Comparison of ENCODE assay signal across 21 mouse cellular contexts in the genomic region with DNA sequence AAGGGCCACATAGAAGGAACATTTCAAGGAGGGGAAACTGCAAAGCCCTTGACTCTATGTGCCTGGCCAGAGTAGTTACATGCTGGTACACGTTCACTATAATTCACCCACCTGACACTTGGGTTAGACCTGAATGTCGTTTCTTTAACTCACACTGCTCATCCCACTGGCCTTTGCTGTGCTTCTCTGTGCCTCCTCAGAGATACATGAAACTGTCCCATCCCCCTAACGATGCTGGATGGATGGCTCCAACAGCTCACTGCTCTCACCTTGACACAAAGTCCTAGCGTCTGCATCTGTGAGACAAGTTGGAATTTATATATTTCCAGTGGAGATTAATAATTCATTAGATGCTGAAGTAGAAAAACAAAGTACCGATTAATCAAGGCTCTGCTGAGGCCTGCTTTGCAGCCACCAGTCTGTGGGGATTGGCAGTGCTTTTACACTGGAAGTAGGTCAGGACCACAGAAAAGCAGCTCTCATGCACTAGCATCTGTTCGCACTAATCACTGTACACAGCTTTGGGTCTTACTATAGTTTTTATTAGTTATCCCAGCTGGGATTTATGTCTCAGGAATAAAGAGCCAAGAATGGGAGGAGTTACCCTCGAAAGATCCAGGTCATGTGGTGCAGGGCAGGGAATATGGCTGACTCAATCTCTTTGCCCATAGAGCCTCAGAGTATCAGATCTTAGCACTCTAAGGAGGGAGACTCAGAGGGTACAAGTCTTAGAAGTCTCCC.
A peak's percentile ranks its signal among the peaks of the same experiment; 100 is the strongest.
DNase-seq lines count a peak whose midpoint lies in the region; ATAC-seq lines count a peak whose summit lies in the region.
"Had no signal": no experiment of that assay in that cellular context is flagged by ENCODE, and none has a peak within 500 bp of the region (broad histone marks: within the 10 kb centered on the region; RNA-seq: fewer than 3 reads in every experiment).

No protein-coding gene starts in this region.

- no peaks in the 10 kb centered on the region for H3K4me1 ChIP-seq in kidney, embryonic 15.5 days
- H3K4me1 ChIP-seq in neural tube, embryonic 12.5 days, result no peaks in the 10 kb centered on the region
- no peaks in the 10 kb centered on the region for H3K4me1 ChIP-seq in neural tube, embryonic 15.5 days
- H3K4me1 ChIP-seq: hindbrain, embryonic 15.5 days; limb, embryonic 12.5 days; lung, embryonic 15.5 days; midbrain, embryonic 10.5 days had no signal

- no peak overlapping the region for H3K4me3 ChIP-seq in kidney, embryonic 15.5 days (replicated peaks)
- H3K4me3 ChIP-seq in neural tube, embryonic 12.5 days, result no peak overlapping the region
- no peak overlapping the region for H3K4me3 ChIP-seq in neural tube, embryonic 15.5 days (replicated peaks)
- H3K4me3 ChIP-seq: forebrain, embryonic 13.5 days; hindbrain, embryonic 15.5 days; limb, embryonic 12.5 days; lung, embryonic 15.5 days; midbrain, embryonic 10.5 days had no signal

- H3K27me3 ChIP-seq in kidney, embryonic 15.5 days, result no peaks in the 10 kb centered on the region
- H3K27me3 ChIP-seq in neural tube, embryonic 12.5 days (replicated peaks), result no peaks in the 10 kb centered on the region
- H3K27me3 ChIP-seq in neural tube, embryonic 15.5 days (replicated peaks), result no peaks in the 10 kb centered on the region
- H3K27me3 ChIP-seq: forebrain, embryonic 13.5 days; hindbrain, embryonic 15.5 days; limb, embryonic 12.5 days; lung, embryonic 15.5 days had no signal

- DNase-seq in kidney, postnatal 36 days, result no peak
- DNase-seq in neural tube, embryonic 10.5 days (ENCODE audit: extremely low spot score, low spot score), result no peak
- no peak for DNase-seq in testis, postnatal 14 days (ENCODE audit: low spot score)
- DNase-seq in spleen, adult 18-20 months, result no peak
- DNase-seq: adrenal gland, adult 2 months; cerebellum, adult 9-10 months; heart, postnatal 10 days; kidney, postnatal 25 days; lung, postnatal 4 days; right cerebral cortex, postnatal 14 days had no signal

- H3K27ac ChIP-seq in kidney, embryonic 15.5 days, result no peak overlapping the region
- H3K27ac ChIP-seq in neural tube, embryonic 12.5 days, result no peak overlapping the region
- H3K27ac ChIP-seq in neural tube, embryonic 15.5 days (replicated peaks), result no peak overlapping the region
- H3K27ac ChIP-seq: forebrain, embryonic 13.5 days; hindbrain, embryonic 15.5 days; limb, embryonic 12.5 days; liver, embryonic 14.5 days; lung, embryonic 15.5 days; midbrain, embryonic 10.5 days had no signal

- peak; percentile 58; the same call in 1 of the 2 replicates for ATAC-seq in kidney, embryonic 15.5 days (replicated peaks; ENCODE audit: low FRiP score)
- 0 out of 2 replicates have a peak, but pooled peaks have one; percentile 53 for ATAC-seq in neural tube, embryonic 12.5 days (ENCODE audit: low FRiP score, low read depth)
- peak; percentile 38; the same call in 1 of the 2 replicates for ATAC-seq in neural tube, embryonic 15.5 days (ENCODE audit: low FRiP score)
- ATAC-seq: forebrain, embryonic 13.5 days; intestine, postnatal 0 days had no signal

- H3K9me3 ChIP-seq in kidney, embryonic 15.5 days (replicated peaks), result no peaks in the 10 kb centered on the region
- no peaks in the 10 kb centered on the region for H3K9me3 ChIP-seq in neural tube, embryonic 12.5 days
- no peaks in the 10 kb centered on the region for H3K9me3 ChIP-seq in neural tube, embryonic 15.5 days (replicated peaks)
- H3K9me3 ChIP-seq: forebrain, embryonic 13.5 days; hindbrain, embryonic 15.5 days; limb, embryonic 12.5 days; lung, embryonic 15.5 days; midbrain, embryonic 10.5 days had no signal

- no peak overlapping the region for H3K9ac ChIP-seq in kidney, embryonic 15.5 days
- no peak overlapping the region for H3K9ac ChIP-seq in neural tube, embryonic 12.5 days
- no peak overlapping the region for H3K9ac ChIP-seq in neural tube, embryonic 15.5 days (replicated peaks)
- H3K9ac ChIP-seq: forebrain, embryonic 13.5 days; hindbrain, embryonic 15.5 days; limb, embryonic 12.5 days; liver, embryonic 14.5 days; lung, embryonic 15.5 days had no signal

- WGBS in kidney, embryonic 15.5 days, result 67% methylated on average over 7 of the region's 7 CpGs
- 77% methylated on average over 7 of the region's 7 CpGs for WGBS in neural tube, embryonic 12.5 days
- 73% methylated on average over 7 of the region's 7 CpGs for WGBS in neural tube, embryonic 15.5 days

- no peak overlapping the region for H3K4me2 ChIP-seq in kidney, embryonic 15.5 days
- no peak overlapping the region for H3K4me2 ChIP-seq in neural tube, embryonic 12.5 days (replicated peaks)
- no peak overlapping the region for H3K4me2 ChIP-seq in neural tube, embryonic 15.5 days
- H3K4me2 ChIP-seq: forebrain, embryonic 13.5 days; heart, embryonic 11.5 days; hindbrain, embryonic 15.5 days; limb, embryonic 12.5 days; lung, embryonic 15.5 days had no signal

- no peaks in the 10 kb centered on the region for H3K36me3 ChIP-seq in kidney, embryonic 15.5 days
- no peaks in the 10 kb centered on the region for H3K36me3 ChIP-seq in neural tube, embryonic 12.5 days
- no peaks in the 10 kb centered on the region for H3K36me3 ChIP-seq in neural tube, embryonic 15.5 days
- H3K36me3 ChIP-seq: hindbrain, embryonic 15.5 days; limb, embryonic 12.5 days; lung, embryonic 15.5 days; midbrain, embryonic 10.5 days had no signal
